Mouse (Mus musculus): ENCODE results near the gene Abhd14a. TPM values are rescaled to one million over a fixed set of nuclear protein-coding genes. Genes with fewer than 3 reads are reported as not detected.

Abhd14a gene
- polyA plus RNA-seq, 1 experiment from 2014 or later, result 51.7 TPM

- H3K4me3 ChIP-seq, result peak overlapping the region; percentile 79
- H3K4me1 ChIP-seq (replicated peaks), result peaks cover 76% of the 10 kb centered on the region
- WGBS, result 32% methylated on average over 9 of the region's 9 CpGs
- peaks cover 32% of the 10 kb centered on the region for H3K36me3 ChIP-seq
- no peaks in the 10 kb centered on the region for H3K27me3 ChIP-seq
- H3K9me3 ChIP-seq, result no peaks in the 10 kb centered on the region
- ATAC-seq (ENCODE audit: low FRiP score), result no peak
- peak overlapping the region; percentile 94 for H3K9ac ChIP-seq
- peak overlapping the region; percentile 97 for H3K27ac ChIP-seq
- H3K4me2 ChIP-seq, result peak overlapping the region; percentile 100
Observed at GRCm38 (mm10) chr9:106457163-106457559, 9.7 kb upstream of the Abhd14a start.

GRCm38 (mm10) chr9:106456325-106457162, 9.1 kb upstream of the Abhd14a start:
- Histone ChIP-seq H3K9me3 (no peaks in the 10 kb centered on the region), H3K9ac (peak overlapping the region; percentile 94), H3K27ac (peak overlapping the region; percentile 97), H3K4me3 (peak overlapping the region; percentile 79), H3K4me2 (peak overlapping the region; percentile 100), H3K27me3 (no peaks in the 10 kb centered on the region), H3K36me3 (peaks cover 26% of the 10 kb centered on the region), H3K4me1 (replicated peaks) (peaks cover 78% of the 10 kb centered on the region)
- WGBS, result 20% methylated on average over 15 of the region's 15 CpGs
- no peak for ATAC-seq (ENCODE audit: low FRiP score)

GRCm38 (mm10) chr9:106454888-106455681, 7.6 kb upstream of the Abhd14a start:
- Histone ChIP-seq H3K36me3 (peaks cover 12% of the 10 kb centered on the region; the same call in 1 of the 2 replicates), H3K4me1 (replicated peaks) (peaks cover 84% of the 10 kb centered on the region), H3K9ac (peak overlapping the region; percentile 94), H3K9me3 (no peaks in the 10 kb centered on the region), H3K4me2 (peak overlapping the region; percentile 100), H3K4me3 (peak overlapping the region; percentile 79), H3K27me3 (0 out of 2 replicates have a peak, but pooled peaks cover 3% of the 10 kb centered on the region), H3K27ac (peak overlapping the region; percentile 97)
- WGBS, result 1% methylated on average over 17 of the region's 17 CpGs
- ATAC-seq (ENCODE audit: low FRiP score), result peak; percentile 26

- peak overlapping the region; percentile 79 for H3K4me3 ChIP-seq
- peak overlapping the region; percentile 97 for H3K27ac ChIP-seq
- peak overlapping the region; percentile 100 for H3K4me2 ChIP-seq
- peaks cover 80% of the 10 kb centered on the region for H3K4me1 ChIP-seq (replicated peaks)
- H3K36me3 ChIP-seq, result 0 out of 2 replicates have a peak, but pooled peaks cover 8% of the 10 kb centered on the region
- WGBS, result under 1% methylated on average over 15 of the region's 20 CpGs
- peak overlapping the region; percentile 94 for H3K9ac ChIP-seq
- H3K27me3 ChIP-seq, result 0 out of 2 replicates have a peak, but pooled peaks cover 3% of the 10 kb centered on the region
- ATAC-seq (ENCODE audit: low FRiP score), result peak; percentile 15
- no peaks in the 10 kb centered on the region for H3K9me3 ChIP-seq
Observed at GRCm38 (mm10) chr9:106454071-106454761, 6.7 kb upstream of the Abhd14a start.

GRCm38 (mm10) chr9:106453271-106454070, 6.0 kb upstream of the Abhd14a start, which contains the start of gene Pcbp4:
Gene Pcbp4 (plus strand): TSS chr9:106453291.
- WGBS, result under 1% methylated on average over 53 of the region's 74 CpGs
- Histone ChIP-seq H3K4me3 (peak within 1 kb of the TSS; percentile 79), H3K27me3 (0 out of 2 replicates have a peak, but pooled peaks cover 3% of the 10 kb centered on the region), H3K4me1 (replicated peaks) (peaks cover 80% of the 10 kb centered on the region), H3K36me3 (0 out of 2 replicates have a peak, but pooled peaks cover 8% of the 10 kb centered on the region), H3K4me2 (peak within 1 kb of the TSS; percentile 100), H3K9me3 (no peaks in the 10 kb centered on the region), H3K9ac (peak within 1 kb of the TSS; percentile 94), H3K27ac (peak within 1 kb of the TSS; percentile 97)
- ATAC-seq (ENCODE audit: low FRiP score), result peak; percentile 69

GRCm38 (mm10) chr9:106452821-106453220, 5.3 kb upstream of the Abhd14a start:
- Histone ChIP-seq H3K4me2 (peak overlapping the region; percentile 100), H3K27me3 (0 out of 2 replicates have a peak, but pooled peaks cover 3% of the 10 kb centered on the region), H3K27ac (peak overlapping the region; percentile 97), H3K36me3 (0 out of 2 replicates have a peak, but pooled peaks cover 4% of the 10 kb centered on the region), H3K9ac (peak overlapping the region; percentile 94), H3K4me3 (peak overlapping the region; percentile 79), H3K9me3 (no peaks in the 10 kb centered on the region), H3K4me1 (replicated peaks) (peaks cover 80% of the 10 kb centered on the region)
- WGBS, result 6% methylated on average over 7 of the region's 7 CpGs
- ATAC-seq (ENCODE audit: low FRiP score), result no peak

GRCm38 (mm10) chr9:106452351-106452750, 4.9 kb upstream of the Abhd14a start:
- Histone ChIP-seq H3K9ac (peak overlapping the region; percentile 94), H3K9me3 (no peaks in the 10 kb centered on the region), H3K4me2 (peak overlapping the region; percentile 100), H3K36me3 (0 out of 2 replicates have a peak, but pooled peaks cover 3% of the 10 kb centered on the region), H3K4me1 (replicated peaks) (peaks cover 79% of the 10 kb centered on the region), H3K27me3 (0 out of 2 replicates have a peak, but pooled peaks cover 3% of the 10 kb centered on the region), H3K27ac (peak overlapping the region; percentile 97), H3K4me3 (peak overlapping the region; percentile 79)
- ATAC-seq (ENCODE audit: low FRiP score), result no peak
- 24% methylated on average over 6 of the region's 6 CpGs for WGBS

GRCm38 (mm10) chr9:106451899-106452298, 4.4 kb upstream of the Abhd14a start:
- Histone ChIP-seq H3K4me1 (replicated peaks) (peaks cover 77% of the 10 kb centered on the region), H3K27me3 (0 out of 2 replicates have a peak, but pooled peaks cover 3% of the 10 kb centered on the region), H3K4me3 (no peak overlapping the region), H3K9ac (no peak overlapping the region; the same call in 1 of the 2 replicates), H3K36me3 (0 out of 2 replicates have a peak, but pooled peaks cover 2% of the 10 kb centered on the region), H3K4me2 (no peak overlapping the region), H3K9me3 (no peaks in the 10 kb centered on the region), H3K27ac (no peak overlapping the region)
- 60% methylated on average over 2 of the region's 2 CpGs for WGBS
- ATAC-seq (ENCODE audit: low FRiP score), result no peak

- ATAC-seq (ENCODE audit: low FRiP score), result no peak
- Histone ChIP-seq H3K36me3 (no peaks in the 10 kb centered on the region), H3K4me3 (no peak overlapping the region), H3K9ac (no peak overlapping the region), H3K27ac (no peak overlapping the region), H3K4me1 (replicated peaks) (peaks cover 77% of the 10 kb centered on the region), H3K27me3 (0 out of 2 replicates have a peak, but pooled peaks cover 3% of the 10 kb centered on the region), H3K9me3 (no peaks in the 10 kb centered on the region), H3K4me2 (no peak overlapping the region)
- 74% methylated on average over 11 of the region's 11 CpGs for WGBS
Observed at GRCm38 (mm10) chr9:106451298-106451697, 3.8 kb upstream of the Abhd14a start.

GRCm38 (mm10) chr9:106450661-106451060, 3.2 kb upstream of the Abhd14a start:
- Histone ChIP-seq H3K4me1 (replicated peaks) (peaks cover 77% of the 10 kb centered on the region), H3K9me3 (no peaks in the 10 kb centered on the region), H3K36me3 (no peaks in the 10 kb centered on the region), H3K4me3 (no peak overlapping the region), H3K27me3 (0 out of 2 replicates have a peak, but pooled peaks cover 3% of the 10 kb centered on the region), H3K9ac (no peak overlapping the region), H3K27ac (no peak overlapping the region), H3K4me2 (no peak overlapping the region; the same call in 1 of the 2 replicates)
- ATAC-seq (ENCODE audit: low FRiP score), result no peak
- WGBS, result 34% methylated on average over 9 of the region's 9 CpGs

GRCm38 (mm10) chr9:106449947-106450346, 2.5 kb upstream of the Abhd14a start:
- Histone ChIP-seq H3K4me2 (no peak overlapping the region), H3K4me3 (no peak overlapping the region), H3K27me3 (0 out of 2 replicates have a peak, but pooled peaks cover 3% of the 10 kb centered on the region), H3K27ac (no peak overlapping the region), H3K4me1 (replicated peaks) (peaks cover 75% of the 10 kb centered on the region), H3K9me3 (no peaks in the 10 kb centered on the region), H3K36me3 (no peaks in the 10 kb centered on the region), H3K9ac (no peak overlapping the region)
- no peak for ATAC-seq (ENCODE audit: low FRiP score)
- 93% methylated on average over 8 of the region's 8 CpGs for WGBS

All from hindbrain, embryonic 13.5 days (tissue).